Mouse (Mus musculus): ENCODE measurements around the gene Prom2. TPM values are rescaled to one million over a fixed set of nuclear protein-coding genes. Genes with fewer than 3 reads are reported as not detected.

Prom2 gene
- 0.04 TPM in 1 of 2 replicates, not detected in the other for polyA plus RNA-seq (2015; fragmentation: Nextera tagmentation; extraction: Ambion mirVana)

DNA sequence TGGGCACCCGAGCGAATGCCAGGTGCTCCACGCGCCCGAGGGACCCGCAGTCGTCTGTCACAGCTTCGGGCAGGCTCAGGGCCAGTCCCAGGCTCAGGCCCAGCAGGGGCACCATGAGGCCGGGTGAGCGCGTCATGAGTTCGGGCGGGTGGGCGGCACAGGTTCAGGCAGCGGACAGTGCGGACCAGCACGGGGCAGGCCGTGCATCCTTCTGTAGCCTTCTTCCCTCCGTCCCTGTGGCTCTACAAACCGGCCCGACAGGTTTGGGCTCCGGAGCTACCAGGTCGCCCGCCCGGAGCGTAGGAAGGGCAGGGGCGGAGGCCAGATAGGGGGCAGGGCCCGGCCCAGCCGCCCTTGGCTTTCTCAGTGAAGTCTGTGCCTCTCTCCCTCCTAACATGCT, at the start of gene Prom2:
TSS of gene Prom2 (minus strand) at position 283 of the 400 bp plus-strand sequence.

DNA sequence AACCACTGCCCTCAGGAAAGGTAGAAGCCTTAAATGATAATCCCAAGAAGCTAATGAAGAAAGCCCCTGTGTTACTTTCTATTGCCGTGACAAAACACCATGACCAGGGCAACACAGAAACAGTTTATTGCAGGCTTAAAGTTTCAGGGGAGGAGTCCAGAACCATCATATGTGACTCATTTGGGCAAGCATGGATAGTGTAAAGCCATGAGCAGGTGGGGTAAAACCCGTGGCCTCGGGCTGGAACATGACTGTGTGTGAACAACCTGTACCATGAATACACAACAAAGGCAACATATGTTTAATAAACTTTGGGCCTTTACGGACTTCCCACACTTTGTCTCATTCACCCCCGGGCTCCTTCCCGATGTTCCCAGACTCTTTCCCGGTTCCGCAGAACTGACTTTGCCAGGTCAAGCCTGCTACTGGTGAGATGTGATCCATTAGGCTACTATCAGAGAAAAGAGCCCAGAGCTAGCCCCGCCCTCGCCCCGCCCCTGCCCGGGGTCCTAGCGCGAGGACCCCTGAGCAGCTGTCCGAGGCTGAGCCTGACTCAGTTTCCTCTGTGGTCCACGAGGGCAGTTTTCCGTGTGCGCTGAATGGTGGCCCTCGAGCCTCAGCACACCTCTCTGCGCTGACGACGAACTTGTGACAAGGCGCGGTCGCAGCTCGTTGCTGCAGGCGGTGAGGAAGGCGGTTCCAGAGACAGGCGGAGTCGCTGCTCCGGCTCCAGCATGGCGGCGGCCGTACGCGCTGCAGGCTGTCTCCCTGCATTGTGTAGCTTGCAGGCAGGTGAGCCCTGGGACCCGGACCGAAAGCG, 45.6 kb upstream of the Prom2 start, which contains the start of the genes Zfp661 and Mrps5:
TSS of gene Zfp661 (minus strand) at position 401 of the 820 bp plus-strand sequence.
TSS of gene Mrps5 (plus strand) at position 529 of the 820 bp plus-strand sequence.

DNA sequence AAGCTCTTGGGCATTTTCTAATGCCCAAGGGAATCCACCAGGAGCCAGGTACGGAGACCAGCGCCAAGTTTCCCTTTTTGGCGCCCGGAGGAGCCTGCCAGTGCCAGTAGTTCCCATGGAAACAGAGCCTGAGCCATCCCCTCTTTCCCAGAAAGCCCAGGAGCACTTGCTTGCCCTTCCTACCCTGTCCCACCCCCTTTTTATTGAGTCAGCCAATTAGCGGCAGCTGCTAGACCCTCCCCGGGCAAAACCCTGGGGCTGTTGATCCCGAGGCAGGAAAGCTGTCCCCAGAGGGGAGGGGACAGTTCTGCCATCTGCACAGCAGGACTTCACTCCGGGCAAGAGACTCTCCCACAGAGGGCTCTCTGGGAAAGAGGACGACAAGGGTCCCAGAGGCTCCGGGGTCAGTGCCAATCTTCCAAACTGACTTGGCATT, 19.2 kb downstream of the Prom2 start, which contains the start of gene Kcnip3:
TSS of gene Kcnip3 (minus strand) at position 89 of the 436 bp plus-strand sequence.

Other genes with a start within 250 kb of the Prom2 start
- 23.5 and 23.8 TPM in 2 replicates for gene Dusp2, start 205.3 kb downstream of the Prom2 start, polyA plus RNA-seq (2015; fragmentation: Nextera tagmentation; extraction: Ambion mirVana)
- gene Astl, start 202.8 kb downstream of the Prom2 start, polyA plus RNA-seq (2015; fragmentation: Nextera tagmentation; extraction: Ambion mirVana), result not detected in 2 replicates
- gene Adra2b, start 178.3 kb downstream of the Prom2 start, polyA plus RNA-seq (2015; fragmentation: Nextera tagmentation; extraction: Ambion mirVana), result 0.53 and 0.88 TPM in 2 replicates
- gene Gpat2, start 116.3 kb downstream of the Prom2 start, polyA plus RNA-seq (2015; fragmentation: Nextera tagmentation; extraction: Ambion mirVana), result 0.17 and 0.21 TPM in 2 replicates
- 33.7 and 39.1 TPM in 2 replicates for gene Fahd2a, start 96.9 kb downstream of the Prom2 start, polyA plus RNA-seq (2015; fragmentation: Nextera tagmentation; extraction: Ambion mirVana)
- gene Kcnip3, start 19.4 kb downstream of the Prom2 start, polyA plus RNA-seq (2015; fragmentation: Nextera tagmentation; extraction: Ambion mirVana), result 13.3 and 14.9 TPM in 2 replicates
- gene Zfp661, start 45.6 kb upstream of the Prom2 start, polyA plus RNA-seq (2015; fragmentation: Nextera tagmentation; extraction: Ambion mirVana), result 4.2 and 4.6 TPM in 2 replicates
- 136 and 140 TPM in 2 replicates for gene Mrps5, start 45.8 kb upstream of the Prom2 start, polyA plus RNA-seq (2015; fragmentation: Nextera tagmentation; extraction: Ambion mirVana)
- 24.5 and 24.6 TPM in 2 replicates for gene Mal, start 115.2 kb upstream of the Prom2 start, polyA plus RNA-seq (2015; fragmentation: Nextera tagmentation; extraction: Ambion mirVana)
- 0.39 and 0.45 TPM in 2 replicates for gene Mall, start 188.5 kb upstream of the Prom2 start, polyA plus RNA-seq (2015; fragmentation: Nextera tagmentation; extraction: Ambion mirVana)
- 13.6 and 13.7 TPM in 2 replicates for gene Nphp1, start 247.4 kb upstream of the Prom2 start, polyA plus RNA-seq (2015; fragmentation: Nextera tagmentation; extraction: Ambion mirVana)